Mouse (Mus musculus) granulocyte monocyte progenitor cell, adult 5-6 weeks (primary cell): ENCODE data around the gene Ankrd13b. TPM values are rescaled to one million over a fixed set of nuclear protein-coding genes. Genes with fewer than 3 reads are reported as not detected.

ENCODE experiments used
- ATAC-seq: replicated peaks from 2 replicates; pipeline ENCODE4 v1.8.0; 2016; ENCODE audit warnings: mild to moderate bottlenecking, moderate TSS enrichment, inconsistent platforms; ENCODE audit not compliant: poor library complexity, severe bottlenecking
- total RNA-seq, 2 experiments: library from RNA; stranded (forward) in 1 of 2; stranded (reverse) in 1 of 2; fragments of 200-712, 200-1000 nt in 1 of 2; fragments of >200 nt in 1 of 2; fragmentation: Nextera tagmentation in 1 of 2; gene quantifications; 2 replicates each; pipeline ENCODE4 v1.2.3; 2014 to 2017

Gene Ankrd13b
- total RNA-seq, 2 experiments from 2014 or later: 3.1 to 20.0 TPM

- ATAC-seq: no peak
Observed at GRCm38 (mm10) chr11:77511336-77511735, 21.9 kb upstream of the Ankrd13b start.

DNA sequence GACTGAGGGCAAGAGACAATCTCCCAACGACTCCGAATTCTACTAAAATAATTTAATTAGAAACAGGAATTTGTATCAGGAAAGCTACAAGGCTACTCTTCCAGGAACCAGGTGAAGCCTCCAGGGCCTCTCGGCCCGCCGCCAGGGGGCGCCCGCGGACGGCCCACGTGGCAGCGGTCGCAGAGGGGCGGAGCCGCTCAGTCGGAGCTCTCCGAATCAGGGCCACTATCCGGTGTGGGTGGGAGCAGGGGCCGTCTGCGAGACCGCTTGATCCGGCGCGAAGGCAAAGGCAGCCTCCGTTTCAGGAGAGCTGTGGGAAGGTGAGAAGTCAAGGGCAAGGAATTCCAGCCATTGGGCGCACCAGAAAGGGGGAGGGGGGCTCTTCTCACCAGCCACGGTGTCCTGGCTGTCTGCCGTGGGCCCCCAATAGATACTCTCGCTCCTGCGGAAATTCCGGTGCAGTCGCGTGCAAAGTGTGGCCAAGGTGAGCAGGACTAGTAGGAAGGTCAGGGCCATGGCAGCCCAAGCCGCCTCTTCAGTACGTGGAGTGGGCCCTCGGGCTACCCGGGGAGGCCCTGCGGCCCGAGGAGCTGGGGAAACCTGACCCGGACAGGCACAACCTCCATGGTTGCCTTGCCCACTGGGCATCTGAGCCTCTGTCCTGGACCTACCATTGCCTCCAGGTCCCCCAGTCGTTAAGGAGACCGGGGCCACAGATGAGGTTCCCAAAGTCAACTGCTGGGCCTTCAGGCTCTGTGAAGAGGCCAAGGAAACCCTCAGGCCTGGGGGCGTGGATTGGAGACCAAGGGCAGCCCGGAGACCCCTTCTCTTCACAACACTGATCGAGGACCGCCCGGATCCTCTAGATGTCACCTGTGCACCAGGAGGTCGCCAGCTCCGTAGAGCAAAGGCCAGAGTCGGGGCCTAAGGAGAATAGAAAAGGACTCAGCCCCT lies 18.9 kb upstream of the Ankrd13b start:
- ATAC-seq: peak; percentile 72

GRCm38 (mm10) chr11:77507426-77507825 lies 17.9 kb upstream of the Ankrd13b start:
- no peak for ATAC-seq

DNA sequence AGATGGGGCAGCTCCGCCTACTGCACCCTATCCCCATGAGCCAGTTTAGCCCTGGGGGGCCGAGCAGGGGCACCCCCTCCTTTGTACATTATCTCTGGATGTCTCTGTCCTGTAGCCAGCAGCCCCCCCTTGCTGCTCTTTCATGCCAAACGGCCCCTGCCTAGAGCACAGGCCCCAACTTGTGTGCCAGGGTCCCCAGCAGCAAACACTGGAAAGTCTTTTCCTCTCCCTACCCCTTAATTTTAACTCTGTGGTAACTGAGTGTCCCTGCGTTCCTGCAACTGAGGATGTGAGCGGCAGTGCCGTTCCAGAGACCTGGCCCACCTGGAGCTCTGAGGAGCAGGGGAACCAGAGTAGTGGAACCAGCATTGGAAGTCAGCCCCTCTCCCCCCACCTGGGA lies 17.5 kb upstream of the Ankrd13b start:
- ATAC-seq: no peak

- no peak for ATAC-seq
Observed at GRCm38 (mm10) chr11:77506273-77506672, 16.8 kb upstream of the Ankrd13b start.

DNA sequence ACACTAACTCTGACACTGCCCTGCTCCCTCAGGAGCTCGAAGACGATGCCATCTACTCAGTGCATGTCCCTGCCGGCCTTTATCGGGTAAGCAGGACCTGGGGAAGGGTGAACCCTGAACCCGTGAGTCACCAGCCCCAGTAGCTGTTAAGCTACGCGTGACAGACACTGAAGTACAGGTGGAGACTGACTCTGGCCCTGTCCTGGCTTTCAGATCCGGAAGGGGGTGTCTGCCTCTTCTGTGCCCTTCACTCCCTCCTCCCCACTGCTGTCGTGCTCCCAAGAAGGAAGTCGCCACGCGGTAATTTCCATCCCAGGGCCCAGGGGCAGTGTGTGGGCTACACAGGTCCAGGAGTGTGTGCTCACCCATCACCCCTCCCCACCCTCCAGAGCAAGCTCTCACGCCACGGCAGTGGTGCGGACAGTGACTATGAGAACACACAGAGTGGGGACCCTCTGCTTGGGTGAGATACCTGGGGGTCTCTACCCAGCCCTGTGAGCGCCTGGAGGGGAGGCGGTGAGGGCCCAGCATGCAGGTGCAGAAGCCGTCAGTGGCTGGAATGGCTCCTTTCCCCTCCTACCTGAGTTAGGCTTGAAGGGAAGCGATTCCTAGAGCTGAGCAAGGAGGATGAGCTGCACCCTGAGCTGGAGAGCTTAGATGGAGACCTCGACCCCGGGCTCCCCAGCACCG lies 16.0 kb upstream of the Ankrd13b start:
- no peak for ATAC-seq

DNA sequence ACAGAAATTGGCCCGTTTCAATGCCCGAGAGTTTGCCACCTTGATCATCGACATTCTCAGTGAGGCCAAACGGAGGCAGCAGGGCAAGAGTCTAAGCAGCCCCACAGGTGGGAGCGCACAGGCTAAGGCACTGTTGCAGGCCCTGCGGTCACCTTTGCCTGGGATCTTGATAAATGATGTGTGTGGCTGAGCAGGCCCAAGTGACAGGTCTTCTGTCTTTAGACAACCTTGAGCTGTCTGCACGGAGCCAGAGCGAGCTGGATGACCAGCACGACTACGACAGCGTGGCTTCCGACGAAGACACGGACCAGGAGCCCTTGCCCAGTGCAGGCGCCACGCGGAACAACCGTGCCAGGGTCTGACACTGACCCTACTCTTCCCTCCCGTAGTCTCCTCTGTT lies 14.9 kb upstream of the Ankrd13b start:
- ATAC-seq: no peak

GRCm38 (mm10) chr11:77503511-77503910 lies 14.0 kb upstream of the Ankrd13b start:
- ATAC-seq: no peak

GRCm38 (mm10) chr11:77502481-77502880 lies 13.0 kb upstream of the Ankrd13b start:
- no peak for ATAC-seq

DNA sequence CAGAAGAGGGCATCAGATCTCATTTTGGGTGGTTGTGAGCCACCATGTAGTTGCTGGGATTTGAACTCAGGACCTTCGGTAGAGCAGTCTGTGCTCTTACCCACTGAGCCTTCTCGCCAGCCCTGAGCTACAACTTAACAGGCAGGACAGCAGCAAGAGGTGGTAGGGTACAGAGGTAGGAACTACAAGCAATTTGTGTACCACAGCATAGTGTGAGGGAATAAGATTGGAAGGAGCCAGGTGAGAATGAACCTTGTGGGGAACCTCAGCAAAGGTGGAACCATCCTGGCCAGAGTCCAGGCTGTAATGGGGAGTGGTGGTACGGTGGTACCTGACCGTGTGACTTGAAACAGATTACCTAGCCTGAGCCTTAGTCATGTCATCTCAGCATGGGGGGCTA lies 12.5 kb upstream of the Ankrd13b start:
- no peak for ATAC-seq

- ATAC-seq: peak; percentile 57
Observed at GRCm38 (mm10) chr11:77501392-77501791, 11.9 kb upstream of the Ankrd13b start.

DNA sequence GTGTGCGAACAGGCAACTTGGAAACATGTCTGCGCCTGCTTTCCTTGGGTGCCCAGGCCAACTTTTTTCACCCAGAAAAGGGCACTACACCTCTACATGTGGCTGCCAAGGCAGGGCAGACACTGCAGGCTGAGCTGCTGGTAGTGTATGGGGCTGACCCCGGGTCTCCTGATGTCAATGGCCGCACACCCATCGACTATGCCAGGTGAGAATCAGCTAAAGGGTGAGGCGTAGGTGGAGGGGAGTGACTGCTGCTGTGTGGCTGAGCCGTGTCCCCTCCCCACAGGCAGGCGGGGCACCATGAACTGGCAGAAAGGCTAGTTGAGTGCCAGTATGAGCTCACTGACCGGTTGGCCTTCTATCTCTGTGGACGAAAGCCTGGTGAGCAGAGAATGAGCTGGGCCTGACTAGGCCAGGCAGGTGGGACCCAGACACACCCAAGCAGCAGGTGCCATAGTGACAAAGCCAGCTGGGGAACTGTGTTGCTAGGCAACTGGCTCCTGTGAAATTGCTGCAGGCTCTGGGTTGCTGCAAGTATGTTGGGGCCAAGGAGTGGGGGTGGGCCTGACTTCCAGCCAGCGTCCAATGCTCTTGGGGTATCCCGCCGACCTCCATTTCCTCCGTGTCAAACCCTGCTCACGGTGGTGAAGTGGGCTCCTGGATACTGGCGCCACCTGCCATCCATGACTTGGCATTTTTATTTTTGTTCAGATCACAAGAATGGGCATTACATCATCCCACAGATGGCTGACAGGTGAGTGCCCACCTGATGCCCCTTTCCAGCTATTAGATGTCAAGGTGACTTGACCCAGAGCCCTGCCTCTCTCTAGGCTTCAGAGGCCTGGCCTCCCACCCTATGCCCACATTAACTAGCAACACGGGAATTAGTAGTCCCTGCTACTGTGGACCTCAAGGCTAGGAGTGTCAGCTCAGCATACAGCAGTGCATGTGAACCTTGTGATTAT lies 11.2 kb upstream of the Ankrd13b start:
- no peak for ATAC-seq

DNA sequence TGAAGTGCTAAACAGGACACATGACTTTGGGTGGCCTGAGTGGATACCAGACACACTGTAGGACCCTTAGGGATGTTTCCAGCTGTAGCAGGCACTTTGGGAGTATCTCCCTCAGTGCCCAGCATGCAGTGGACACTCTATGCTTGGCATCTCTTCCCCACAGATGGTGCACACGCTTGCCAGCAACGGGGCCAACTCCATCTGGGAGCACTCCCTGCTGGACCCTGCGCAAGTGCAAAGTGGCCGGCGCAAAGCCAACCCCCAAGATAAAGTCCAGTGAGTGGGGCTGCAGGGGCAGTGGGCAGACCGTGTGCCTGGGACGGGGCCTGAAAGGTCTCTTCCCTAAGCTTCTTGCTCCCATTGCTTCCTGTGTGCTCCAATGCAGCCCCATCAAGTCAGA lies 9.9 kb upstream of the Ankrd13b start:
- ATAC-seq: no peak

DNA sequence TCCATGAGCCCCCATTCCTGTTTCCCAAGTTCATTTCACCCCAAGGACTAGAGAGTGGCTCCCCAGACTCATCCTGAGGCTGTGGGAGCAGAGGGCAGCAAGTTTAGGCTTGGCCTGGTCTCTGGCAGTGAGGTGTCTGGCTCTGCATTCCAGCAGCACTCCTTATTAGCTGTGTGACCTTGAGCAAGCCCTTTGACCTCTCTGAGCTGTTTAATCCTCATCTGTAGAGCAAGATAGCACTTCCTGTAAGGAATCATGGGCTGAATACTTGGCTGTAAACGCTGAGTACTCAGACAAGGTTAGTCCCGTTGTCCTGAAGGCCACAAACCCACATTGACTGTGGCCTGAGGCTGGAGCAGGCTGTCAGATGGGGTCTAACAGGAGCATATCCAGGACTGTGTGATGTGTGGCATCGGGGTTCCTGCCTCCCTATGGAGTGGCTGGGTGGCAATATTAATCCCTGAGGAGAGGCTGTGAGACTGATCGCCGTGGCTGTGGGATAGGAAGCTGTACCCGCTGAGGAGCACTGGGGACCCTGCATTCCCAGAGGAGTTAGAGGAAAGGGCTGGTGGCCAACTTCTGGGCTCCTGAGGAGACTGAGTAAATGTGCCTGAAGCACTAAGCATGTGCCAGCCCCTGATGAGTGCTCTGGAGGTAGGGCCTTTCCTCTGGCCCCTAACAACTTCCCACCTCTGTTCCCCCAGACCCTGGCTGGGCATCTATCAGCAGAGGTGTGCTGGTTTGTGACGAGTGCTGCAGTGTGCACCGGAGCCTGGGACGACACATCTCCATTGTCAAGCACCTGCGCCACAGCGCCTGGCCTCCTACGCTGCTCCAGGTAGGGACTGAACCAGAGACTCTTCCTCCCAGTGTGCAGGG lies 9.0 kb upstream of the Ankrd13b start:
- no peak for ATAC-seq

DNA sequence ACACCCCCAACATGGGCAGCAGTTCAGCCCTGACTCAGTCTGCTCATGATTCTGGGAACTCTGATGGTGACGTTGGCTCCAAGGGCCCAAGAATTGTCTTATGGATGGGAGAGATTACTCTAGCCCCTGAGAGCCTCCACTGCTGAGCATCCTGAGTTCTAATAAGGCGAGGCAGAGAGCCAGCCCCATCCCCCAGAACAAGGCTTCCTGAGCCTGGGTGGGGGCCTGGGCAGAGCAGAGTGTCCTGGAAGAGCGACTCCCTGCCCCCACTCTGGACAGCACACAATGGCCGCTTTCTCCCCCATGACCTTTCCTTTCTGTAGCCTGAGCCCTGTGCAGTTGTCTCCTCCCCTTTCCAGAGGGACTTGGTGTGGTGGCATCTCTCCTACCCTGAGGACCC lies 8.4 kb upstream of the Ankrd13b start:
- no peak for ATAC-seq

- peak; percentile 8 for ATAC-seq
Observed at GRCm38 (mm10) chr11:77497341-77497756, 7.9 kb upstream of the Ankrd13b start.

DNA sequence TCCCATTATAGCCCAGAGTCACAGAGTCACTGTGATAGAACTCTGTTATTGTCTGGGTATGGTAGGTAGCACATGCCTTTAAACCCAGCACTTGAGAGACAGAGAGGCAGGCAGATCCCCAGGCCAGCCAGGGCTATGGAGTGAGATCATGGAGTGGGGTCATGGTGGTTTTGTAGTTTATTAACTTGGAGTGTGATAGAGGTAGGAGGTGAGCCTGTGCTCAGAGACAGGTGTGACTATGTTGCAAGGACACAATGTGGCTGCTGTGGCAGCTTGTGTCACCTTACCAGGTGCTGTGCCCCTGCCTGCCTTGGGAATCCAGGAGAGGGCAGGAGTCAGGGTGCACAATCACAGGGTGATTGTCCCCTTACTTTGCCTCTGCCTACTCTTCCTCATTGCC lies 6.0 kb upstream of the Ankrd13b start:
- ATAC-seq: no peak

DNA sequence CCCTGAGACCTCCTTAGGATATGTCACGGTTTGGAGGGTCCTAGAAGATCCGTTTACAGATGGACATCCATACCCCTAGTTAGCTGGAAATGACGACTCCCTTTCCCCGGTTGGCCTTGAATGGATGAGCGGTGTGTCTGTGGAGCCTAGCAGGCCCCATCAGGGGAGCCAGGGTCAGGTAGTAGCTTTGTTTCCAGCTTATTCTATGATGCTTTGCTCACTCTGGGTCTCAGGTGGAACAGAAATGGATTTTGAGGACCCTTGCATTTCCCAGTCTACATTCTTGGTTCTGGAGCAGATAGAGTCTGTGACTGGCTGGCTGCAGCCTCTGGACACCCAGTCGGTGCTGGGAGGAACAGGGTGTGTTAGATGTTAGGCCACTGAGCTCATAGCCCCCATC lies 5.3 kb upstream of the Ankrd13b start:
- no peak for ATAC-seq

- ATAC-seq: peak; percentile 3
Observed at GRCm38 (mm10) chr11:77494344-77494676, 4.8 kb upstream of the Ankrd13b start.
